Comparison of ENCODE assay signal across 13 mouse cellular contexts in the genomic region with DNA sequence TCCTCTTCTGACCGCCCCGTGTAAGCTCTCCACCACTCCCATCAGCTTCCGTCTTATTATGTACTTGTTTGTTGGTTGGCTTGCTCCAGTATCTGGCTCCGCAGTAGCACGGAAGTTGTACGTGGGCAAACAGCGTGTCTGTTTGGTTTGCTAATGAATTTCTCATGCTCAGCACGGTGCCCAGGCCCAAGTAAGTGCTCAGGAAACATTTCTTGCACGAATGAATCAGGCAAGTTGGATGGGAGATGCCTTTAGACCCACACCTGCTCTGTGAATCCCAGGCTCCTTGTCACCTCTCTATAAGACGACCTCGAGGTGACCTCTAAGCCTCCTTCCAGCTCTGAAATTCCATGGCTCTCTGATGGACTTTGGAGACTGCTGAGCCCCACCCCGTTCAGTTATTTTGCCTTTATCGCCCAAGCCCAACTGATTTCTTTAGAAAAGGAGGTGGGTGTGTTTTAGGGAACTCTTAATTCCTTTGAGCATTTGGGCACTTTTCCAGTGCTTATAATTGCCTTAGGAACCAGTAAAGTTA. TPM values are rescaled to one million over a fixed set of nuclear protein-coding genes. Genes with fewer than 3 reads are reported as not detected.
DNase-seq lines count a peak whose midpoint lies in the region; ATAC-seq and TF ChIP-seq lines count a peak whose summit lies in the region.
"Had no signal": no experiment of that assay in that cellular context is flagged by ENCODE, and none has a peak within 500 bp of the region (broad histone marks: within the 10 kb centered on the region; RNA-seq: fewer than 3 reads in every experiment).

No protein-coding gene starts in this region.

- TF ChIP-seq CTCF in hindbrain, postnatal 0 days (IDR thresholded peaks at IDR 0.05; ENCODE audit: low read depth): no peak
- TF ChIP-seq CTCF in ES-Bruce4 (IDR thresholded peaks at IDR 0.05; ENCODE audit: low read depth, low read length): no peak
- no peak for TF ChIP-seq CTCF in intestine, postnatal 0 days (IDR thresholded peaks at IDR 0.05; ENCODE audit: low read depth)

- peak; percentile 86 for TF ChIP-seq EP300 in ES-Bruce4 (IDR thresholded peaks at IDR 0.05; ENCODE audit: insufficient read depth, low read depth, low read length)

- no peak overlapping the region for H3K4me2 ChIP-seq in hindbrain, embryonic 12.5 days (replicated peaks)
- H3K4me2 ChIP-seq in hindbrain, postnatal 0 days (ENCODE audit: low read depth, low read length): no peak overlapping the region
- H3K4me2 ChIP-seq in intestine, postnatal 0 days (replicated peaks; ENCODE audit: low read depth): peak overlapping the region; percentile 33; the same call in 1 of the 2 replicates
- H3K4me2 ChIP-seq: heart, embryonic 15.5 days; liver, embryonic 13.5 days had no signal

- peak overlapping the region; percentile 60 for H3K27ac ChIP-seq in hindbrain, embryonic 12.5 days
- H3K27ac ChIP-seq in hindbrain, postnatal 0 days: no peak overlapping the region
- H3K27ac ChIP-seq in ES-Bruce4 (ENCODE audit: insufficient read depth, low read length): peak overlapping the region; percentile 82
- H3K27ac ChIP-seq in embryonic facial prominence, embryonic 10.5 days (replicated peaks): peak overlapping the region; percentile 44; the same call in 1 of the 2 replicates
- H3K27ac ChIP-seq in intestine, postnatal 0 days (ENCODE audit: low read depth, low read length): no peak overlapping the region
- H3K27ac ChIP-seq: heart, embryonic 15.5 days; left cerebral cortex, adult 2 months; liver, embryonic 13.5 days had no signal

- H3K9me3 ChIP-seq in hindbrain, embryonic 12.5 days (replicated peaks): no peaks in the 10 kb centered on the region
- no peaks in the 10 kb centered on the region for H3K9me3 ChIP-seq in hindbrain, postnatal 0 days (ENCODE audit: low read length)
- no peaks in the 10 kb centered on the region for H3K9me3 ChIP-seq in ES-Bruce4 (replicated peaks; ENCODE audit: control insufficient read depth, insufficient read depth, low read length, poor library complexity, severe bottlenecking)
- no peaks in the 10 kb centered on the region for H3K9me3 ChIP-seq in embryonic facial prominence, embryonic 10.5 days
- no peaks in the 10 kb centered on the region for H3K9me3 ChIP-seq in intestine, postnatal 0 days (ENCODE audit: control insufficient read depth)
- H3K9me3 ChIP-seq: heart, embryonic 15.5 days; liver, embryonic 13.5 days had no signal

- WGBS in hindbrain, embryonic 12.5 days: 38% methylated on average over 13 of the region's 13 CpGs
- 34% methylated on average over 13 of the region's 13 CpGs for WGBS in hindbrain, postnatal 0 days
- WGBS in embryonic facial prominence, embryonic 10.5 days: 56% methylated on average over 13 of the region's 13 CpGs
- WGBS in intestine, postnatal 0 days: 39% methylated on average over 13 of the region's 13 CpGs

- no peak for DNase-seq in hindbrain, postnatal 0 days (ENCODE audit: low spot score)
- no peak for DNase-seq in embryonic facial prominence, embryonic 10.5 days (ENCODE audit: low spot score)
- DNase-seq in gastrocnemius, postnatal 4 days (ENCODE audit: low spot score in 2 of 2): no peak
- no peak for DNase-seq in gastrocnemius, adult 18-20 months (ENCODE audit: low spot score)
- DNase-seq in urinary bladder, postnatal 10 days (ENCODE audit: low spot score): no peak
- DNase-seq: cerebellum, postnatal 36 days; kidney, adult 8-10 months; liver, embryonic 13.5 days had no signal

- no peak overlapping the region for H3K4me3 ChIP-seq in hindbrain, embryonic 12.5 days
- H3K4me3 ChIP-seq in hindbrain, postnatal 0 days (ENCODE audit: low read length): no peak overlapping the region
- peak overlapping the region; percentile 12; the same call in 1 of the 2 replicates for H3K4me3 ChIP-seq in ES-Bruce4 (ENCODE audit: low read depth, low read length)
- no peak overlapping the region for H3K4me3 ChIP-seq in embryonic facial prominence, embryonic 10.5 days
- H3K4me3 ChIP-seq in intestine, postnatal 0 days (ENCODE audit: low read depth, low read length): no peak overlapping the region
- H3K4me3 ChIP-seq: heart, embryonic 15.5 days; left cerebral cortex, adult 2 months; liver, embryonic 13.5 days had no signal

- ATAC-seq in hindbrain, embryonic 12.5 days (ENCODE audit: low FRiP score): peak; percentile 14; the same call in 1 of the 2 replicates
- no peak for ATAC-seq in hindbrain, postnatal 0 days
- ATAC-seq in intestine, postnatal 0 days: peak; percentile 54; the same call in 1 of the 2 replicates

- H3K4me1 ChIP-seq in hindbrain, embryonic 12.5 days: peaks cover 26% of the 10 kb centered on the region
- no peaks in the 10 kb centered on the region for H3K4me1 ChIP-seq in hindbrain, postnatal 0 days (ENCODE audit: insufficient read depth, low read length)
- peaks cover 16% of the 10 kb centered on the region for H3K4me1 ChIP-seq in ES-Bruce4 (ENCODE audit: control insufficient read depth, insufficient read depth, low read length)
- peaks cover 26% of the 10 kb centered on the region for H3K4me1 ChIP-seq in embryonic facial prominence, embryonic 10.5 days
- H3K4me1 ChIP-seq in intestine, postnatal 0 days (replicated peaks; ENCODE audit: control insufficient read depth, insufficient read depth, low read length): peaks cover 3% of the 10 kb centered on the region; the same call in 1 of the 2 replicates
- H3K4me1 ChIP-seq: heart, embryonic 15.5 days; liver, embryonic 13.5 days had no signal

- H3K27me3 ChIP-seq in hindbrain, embryonic 12.5 days: no peaks in the 10 kb centered on the region
- H3K27me3 ChIP-seq in hindbrain, postnatal 0 days (ENCODE audit: insufficient read depth, low read length): no peaks in the 10 kb centered on the region
- no peaks in the 10 kb centered on the region for H3K27me3 ChIP-seq in ES-Bruce4 (ENCODE audit: control insufficient read depth, insufficient read depth, low read length, poor library complexity, severe bottlenecking)
- no peaks in the 10 kb centered on the region for H3K27me3 ChIP-seq in embryonic facial prominence, embryonic 10.5 days (replicated peaks; ENCODE audit: low read depth, poor library complexity, severe bottlenecking)
- H3K27me3 ChIP-seq in intestine, postnatal 0 days (replicated peaks; ENCODE audit: control insufficient read depth, insufficient read depth, low read length): no peaks in the 10 kb centered on the region
- H3K27me3 ChIP-seq: heart, embryonic 15.5 days had no signal

- no peak overlapping the region for H3K9ac ChIP-seq in hindbrain, embryonic 12.5 days
- no peak overlapping the region for H3K9ac ChIP-seq in hindbrain, postnatal 0 days (replicated peaks; ENCODE audit: low read length)
- no peak overlapping the region for H3K9ac ChIP-seq in ES-Bruce4 (ENCODE audit: low read depth, poor library complexity, severe bottlenecking)
- H3K9ac ChIP-seq in intestine, postnatal 0 days (ENCODE audit: low read depth, low read length): no peak overlapping the region
- H3K9ac ChIP-seq: heart, embryonic 15.5 days; liver, embryonic 13.5 days had no signal

- no peaks in the 10 kb centered on the region for H3K36me3 ChIP-seq in hindbrain, embryonic 12.5 days
- no peaks in the 10 kb centered on the region for H3K36me3 ChIP-seq in hindbrain, postnatal 0 days (ENCODE audit: insufficient read depth, low read length)
- no peaks in the 10 kb centered on the region for H3K36me3 ChIP-seq in ES-Bruce4 (ENCODE audit: control insufficient read depth, insufficient read depth, low read length, poor library complexity, severe bottlenecking)
- no peaks in the 10 kb centered on the region for H3K36me3 ChIP-seq in embryonic facial prominence, embryonic 10.5 days (replicated peaks)
- H3K36me3 ChIP-seq in intestine, postnatal 0 days (ENCODE audit: control insufficient read depth, insufficient read depth): no peaks in the 10 kb centered on the region
- H3K36me3 ChIP-seq: heart, embryonic 15.5 days; liver, embryonic 13.5 days had no signal

- no peak for TF ChIP-seq POLR2A in ES-Bruce4 (IDR thresholded peaks at IDR 0.05; ENCODE audit: insufficient read depth, low read length)

RNA-seq across cellular contexts. Expression of a gene that starts 55.4 kb away (rescaled TPM):
- 23.9 and 24.3 TPM in 2 replicates for polyA plus RNA-seq in hindbrain, embryonic 12.5 days (2016; fragmentation: Nextera tagmentation; extraction: Ambion mirVana)
- total RNA-seq in hindbrain, postnatal 0 days (2014; rRNA removed): 131 and 146 TPM in 2 replicates
- polyA plus RNA-seq in hindbrain, postnatal 0 days (2015; fragmentation: Nextera tagmentation; extraction: Ambion mirVana): 23.0 and 27.8 TPM in 2 replicates
- polyA plus RNA-seq in ES-Bruce4 (2011; ENCODE audit: insufficient read depth, insufficient read length, low read depth, missing spikeins): 5.4 and 7.3 TPM in 2 replicates
- 11.7 and 11.8 TPM in 2 replicates for polyA plus RNA-seq in embryonic facial prominence, embryonic 10.5 days (2016; fragmentation: Nextera tagmentation; extraction: Ambion mirVana)
- 13.3 and 13.4 TPM in 2 replicates for polyA plus RNA-seq in intestine, postnatal 0 days (2015; fragmentation: Nextera tagmentation; extraction: Ambion mirVana)
- total RNA-seq in gastrocnemius, postnatal 4 days (2021): 10 to 100 TPM; 75.3 to 82.6 TPM
- 10 to 100 TPM; 36.4 to 42.2 TPM for total RNA-seq in gastrocnemius, adult 18-20 months (2021)

Comparison
In these comparisons a context has a peak if more than half of its experiments do, and no peak if none do; other contexts are left out.
1. H3K27ac ChIP-seq: peak in hindbrain, embryonic 12.5 days (single experiment), ES-Bruce4 (single experiment) and embryonic facial prominence, embryonic 10.5 days (single experiment); none in hindbrain, postnatal 0 days (single experiment) and intestine, postnatal 0 days (single experiment).